Mouse (Mus musculus) heart, embryonic 13.5 days (tissue): ENCODE measurements at regions not wholly inside any gene's neighbourhood (a gene's known extent, or its start where the extent isn't known, plus 50 kb on each side); places are given as distances from the start of the nearest gene placed in this dataset.

Experiments used
- ATAC-seq: fragments of 200-750 bp; cut with Nextera tagmentation; 2 replicates; pipeline ENCODE4 v1.8.0; 2017; ENCODE audit warnings: moderate TSS enrichment; ENCODE audit not compliant: insufficient number of reproducible peaks, low FRiP score, low TSS enrichment; ENCODE audit errors: extremely low read depth
- H3K27ac ChIP-seq: fragments of 300-500 bp; sonication (generic); replicated peaks from 2 replicates; pipeline ENCODE4 v1.5.1; 2015; ENCODE audit warnings: moderate library complexity, mild to moderate bottlenecking, inconsistent platforms
- H3K27me3 ChIP-seq: fragments of 300-500 bp; sonication (generic); replicated peaks from 2 replicates; pipeline ENCODE4 v1.6.1; 2015; ENCODE audit warnings: mild to moderate bottlenecking, inconsistent platforms
- H3K36me3 ChIP-seq: fragments of 300-500 bp; sonication (generic); 2 replicates; pipeline ENCODE4 v1.6.1; 2015; ENCODE audit warnings: mild to moderate bottlenecking, inconsistent platforms
- H3K4me1 ChIP-seq: fragments of 300-500 bp; sonication (generic); 2 replicates; pipeline ENCODE4 v1.6.1; 2015; ENCODE audit warnings: inconsistent platforms
- H3K4me2 ChIP-seq: fragments of 300-500 bp; sonication (generic); 2 replicates; pipeline ENCODE4 v1.6.1; 2015; ENCODE audit warnings: inconsistent platforms, mild to moderate bottlenecking, moderate library complexity
- H3K4me3 ChIP-seq: fragments of 300-500 bp; sonication (generic); 2 replicates; pipeline ENCODE4 v1.5.1; 2015; ENCODE audit warnings: moderate library complexity, mild to moderate bottlenecking, inconsistent platforms
- H3K9ac ChIP-seq: fragments of 300-500 bp; sonication (generic); 2 replicates; pipeline ENCODE4 v1.6.1; 2015; ENCODE audit warnings: inconsistent platforms, mild to moderate bottlenecking, moderate library complexity
- H3K9me3 ChIP-seq: fragments of 300-500 bp; sonication (generic); 2 replicates; pipeline ENCODE4 v1.6.1; 2016; ENCODE audit warnings: inconsistent platforms
- WGBS: fragments of 180-500 bp; shearing (Covaris S2); methylation state at CpG from one replicate; pipeline ENCODE4 v1.1.7; 2015; ENCODE audit warnings: mixed read lengths; 5-methylcytosine and 5-hydroxymethylcytosine counted together

DNA sequence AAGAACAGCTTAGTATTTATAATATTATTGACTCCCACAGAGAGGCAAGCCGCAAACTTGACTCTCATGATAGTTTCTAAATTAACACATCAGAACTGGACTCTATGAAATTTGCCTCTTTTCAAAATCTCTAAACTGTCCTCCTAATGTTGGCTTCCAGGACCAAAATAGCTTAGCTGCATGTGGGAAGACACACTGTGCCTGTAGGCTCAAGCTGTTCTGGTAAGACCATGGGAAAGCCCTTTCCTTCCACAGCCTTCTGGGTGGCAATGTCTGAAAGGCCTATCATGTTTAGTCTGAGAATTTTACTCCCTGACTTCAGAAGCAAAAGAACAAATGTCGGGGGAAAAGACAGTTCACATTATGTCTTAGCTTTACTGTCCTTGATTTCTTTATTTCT is 203.1 kb upstream of the Slc8a1 start:
- Histone ChIP-seq H3K4me3 (no peak overlapping the region), H3K27me3 (no peaks in the 10 kb centered on the region), H3K9ac (no peak overlapping the region), H3K36me3 (no peaks in the 10 kb centered on the region), H3K9me3 (no peaks in the 10 kb centered on the region), H3K4me2 (no peak overlapping the region), H3K4me1 (no peaks in the 10 kb centered on the region), H3K27ac (no peak overlapping the region)
- ATAC-seq, result no peak
- 78% methylated on average over 2 of the region's 2 CpGs for WGBS

DNA sequence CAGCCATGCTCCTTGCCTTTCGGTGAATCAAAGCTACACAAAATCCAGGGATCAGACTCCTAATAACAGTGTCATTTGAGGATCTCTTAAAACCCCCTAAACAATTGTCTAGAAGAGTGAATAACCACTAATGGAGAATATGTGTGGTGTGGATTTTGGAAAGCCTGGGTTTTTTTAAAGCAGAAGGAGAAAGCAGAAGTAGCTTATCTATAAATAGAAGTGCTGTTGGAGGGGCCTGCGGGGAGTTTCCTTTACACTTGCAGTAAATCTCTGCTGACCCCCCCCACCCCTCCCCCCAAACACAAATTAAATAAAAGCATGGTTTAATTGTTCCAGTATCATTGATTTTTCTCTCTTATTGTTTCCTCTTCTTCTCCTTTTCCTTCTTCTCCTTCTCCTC is 192.6 kb upstream of the Slc8a1 start:
- H3K27me3 ChIP-seq, result no peaks in the 10 kb centered on the region
- 74% methylated on average over 2 of the region's 2 CpGs for WGBS
- H3K4me1 ChIP-seq, result no peaks in the 10 kb centered on the region
- no peak overlapping the region for H3K9ac ChIP-seq
- H3K4me2 ChIP-seq, result no peak overlapping the region
- no peaks in the 10 kb centered on the region for H3K36me3 ChIP-seq
- H3K9me3 ChIP-seq, result peaks cover 10% of the 10 kb centered on the region
- H3K4me3 ChIP-seq, result no peak overlapping the region
- no peak overlapping the region for H3K27ac ChIP-seq
- no peak for ATAC-seq

DNA sequence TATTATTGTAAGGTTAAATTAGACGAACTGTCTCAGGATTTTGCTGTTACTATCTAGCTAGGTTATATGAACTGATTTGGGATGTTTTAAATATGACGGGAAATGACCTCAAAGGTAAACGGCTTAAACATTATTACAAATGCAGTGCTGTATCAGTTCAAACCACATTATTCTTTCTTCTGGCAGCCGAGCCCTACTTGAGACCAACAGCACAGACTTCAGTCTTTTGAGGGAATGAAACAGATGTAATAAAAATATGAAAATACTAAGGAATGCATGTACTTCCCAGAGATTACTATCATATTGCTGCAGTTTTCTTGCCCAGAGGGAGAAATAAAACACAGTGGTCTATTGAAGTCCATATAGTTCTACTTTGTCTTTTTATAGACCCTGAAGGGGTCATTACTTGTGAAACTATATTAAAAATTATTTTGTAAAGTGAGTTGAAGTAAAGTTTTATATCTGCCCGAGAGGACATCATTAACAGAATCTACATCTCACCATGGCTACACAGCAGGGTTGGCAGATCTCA is 168.4 kb upstream of the Slc8a1 start:
- H3K27ac ChIP-seq, result no peak overlapping the region
- H3K4me1 ChIP-seq, result no peaks in the 10 kb centered on the region
- H3K36me3 ChIP-seq, result no peaks in the 10 kb centered on the region
- H3K9me3 ChIP-seq, result no peaks in the 10 kb centered on the region
- no peak for ATAC-seq
- H3K9ac ChIP-seq, result no peak overlapping the region
- no peak overlapping the region for H3K4me2 ChIP-seq
- 77% methylated on average over 5 of the region's 5 CpGs for WGBS
- H3K27me3 ChIP-seq, result no peaks in the 10 kb centered on the region
- H3K4me3 ChIP-seq, result no peak overlapping the region

DNA sequence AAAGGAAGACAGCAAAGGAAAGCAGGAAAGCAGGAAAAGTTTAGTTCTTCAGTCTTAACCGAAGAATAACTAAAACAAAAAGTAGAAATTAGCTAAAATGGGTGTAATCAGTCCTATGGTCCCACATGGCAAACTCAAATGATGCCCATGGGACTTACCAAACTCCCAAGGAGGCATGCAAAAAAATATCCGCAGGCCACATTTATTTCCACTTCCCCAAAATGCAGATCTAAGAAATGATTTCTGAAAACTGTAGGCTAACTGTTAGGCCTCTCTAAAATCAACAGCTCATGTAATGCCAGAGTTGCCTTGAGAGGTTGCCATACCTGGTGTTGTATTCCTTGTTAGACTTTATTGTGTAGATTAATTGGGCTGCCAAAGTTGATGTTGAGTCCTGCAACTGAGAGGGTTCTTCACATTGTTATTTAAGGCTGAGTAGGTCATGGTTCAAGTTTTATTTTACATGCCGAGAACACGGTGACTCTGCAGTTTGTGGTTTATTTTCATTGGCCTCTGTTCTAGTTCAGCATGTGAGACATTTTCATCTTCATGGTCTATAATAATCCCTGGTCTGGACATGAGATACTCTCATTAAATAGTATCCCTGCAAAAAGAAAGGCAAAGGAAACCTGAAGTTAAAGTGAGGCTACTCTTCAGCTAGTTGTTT is 164.0 kb upstream of the Slc8a1 start:
- Histone ChIP-seq H3K4me1 (no peaks in the 10 kb centered on the region), H3K4me3 (no peak overlapping the region), H3K27ac (no peak overlapping the region), H3K27me3 (no peaks in the 10 kb centered on the region), H3K4me2 (no peak overlapping the region), H3K9ac (no peak overlapping the region), H3K36me3 (no peaks in the 10 kb centered on the region), H3K9me3 (0 out of 2 replicates have a peak, but pooled peaks cover 5% of the 10 kb centered on the region)
- 82% methylated on average over 4 of the region's 4 CpGs for WGBS
- ATAC-seq, result no peak

DNA sequence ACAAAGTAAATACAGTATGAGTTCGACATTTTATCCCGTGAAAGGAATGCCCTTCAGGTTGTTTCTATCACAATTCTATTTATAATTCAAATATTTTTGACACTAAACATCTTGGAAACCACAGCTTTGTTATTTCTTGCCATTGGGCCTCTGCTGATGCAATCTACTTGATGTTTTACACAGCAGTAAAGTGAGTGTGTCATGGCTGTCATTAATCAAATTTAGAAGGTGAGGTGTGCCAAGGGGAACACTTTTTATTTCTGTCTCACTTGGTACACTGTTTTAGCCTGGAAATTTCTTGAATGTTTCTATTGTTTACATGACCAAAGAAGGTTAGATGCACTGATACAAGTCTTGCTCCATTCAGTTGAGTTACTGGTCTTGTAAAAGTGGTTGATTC is 160.8 kb upstream of the Slc8a1 start:
- Histone ChIP-seq H3K4me3 (no peak overlapping the region), H3K36me3 (no peaks in the 10 kb centered on the region), H3K27ac (no peak overlapping the region), H3K27me3 (no peaks in the 10 kb centered on the region), H3K4me1 (no peaks in the 10 kb centered on the region), H3K9ac (no peak overlapping the region), H3K4me2 (no peak overlapping the region), H3K9me3 (0 out of 2 replicates have a peak, but pooled peaks cover 5% of the 10 kb centered on the region)
- no peak for ATAC-seq
- 74% methylated on average over 2 of the region's 2 CpGs for WGBS

DNA sequence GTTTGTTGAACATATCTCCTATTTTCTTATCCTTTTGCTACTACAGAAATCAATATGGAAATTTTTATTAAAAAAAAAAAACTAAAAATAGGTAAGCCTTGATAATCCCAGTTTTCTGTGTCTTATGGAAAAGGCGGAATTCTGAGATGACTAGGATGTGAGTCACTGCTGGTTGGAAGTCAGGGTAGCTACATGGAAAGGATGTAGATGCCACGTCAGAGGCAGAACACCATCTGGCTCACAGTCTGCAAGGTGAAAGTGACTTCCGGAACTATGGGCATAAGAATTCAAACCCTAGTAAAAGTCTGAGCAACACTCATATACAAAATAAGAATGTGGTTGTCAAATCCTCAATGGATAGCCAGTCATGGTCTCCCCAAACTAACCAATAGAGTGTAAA is 140.0 kb upstream of the Slc8a1 start:
- Histone ChIP-seq H3K9me3 (no peaks in the 10 kb centered on the region), H3K27ac (no peak overlapping the region), H3K4me1 (no peaks in the 10 kb centered on the region), H3K27me3 (no peaks in the 10 kb centered on the region), H3K4me3 (no peak overlapping the region), H3K4me2 (no peak overlapping the region), H3K36me3 (no peaks in the 10 kb centered on the region), H3K9ac (no peak overlapping the region)
- no peak for ATAC-seq
- 77% methylated on average over 3 of the region's 3 CpGs for WGBS

DNA sequence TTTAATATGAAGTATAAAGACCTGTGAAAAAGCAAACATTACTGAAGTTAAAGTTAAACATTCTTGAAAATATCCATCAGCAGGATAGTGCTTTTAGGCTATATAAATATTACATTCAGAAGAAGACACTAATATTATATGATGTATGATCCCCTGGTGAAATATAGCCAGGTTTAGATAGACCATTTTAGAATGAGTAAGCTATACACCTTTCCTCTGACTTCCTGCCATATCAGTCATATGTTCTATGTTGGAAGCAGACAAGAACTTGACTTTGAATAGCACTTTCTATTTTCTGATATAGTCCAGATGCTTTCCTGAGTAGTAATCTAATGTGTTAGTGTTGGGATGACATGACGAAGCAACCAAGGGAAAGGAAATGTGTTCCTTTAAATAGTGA is 128.5 kb upstream of the Slc8a1 start:
- no peak for ATAC-seq
- Histone ChIP-seq H3K9me3 (no peaks in the 10 kb centered on the region), H3K4me1 (0 out of 2 replicates have a peak, but pooled peaks cover 4% of the 10 kb centered on the region), H3K27ac (no peak overlapping the region), H3K27me3 (no peaks in the 10 kb centered on the region), H3K4me3 (no peak overlapping the region), H3K9ac (no peak overlapping the region), H3K4me2 (no peak overlapping the region), H3K36me3 (no peaks in the 10 kb centered on the region)
- 15% methylated on average over 1 of the region's 1 CpGs for WGBS

DNA sequence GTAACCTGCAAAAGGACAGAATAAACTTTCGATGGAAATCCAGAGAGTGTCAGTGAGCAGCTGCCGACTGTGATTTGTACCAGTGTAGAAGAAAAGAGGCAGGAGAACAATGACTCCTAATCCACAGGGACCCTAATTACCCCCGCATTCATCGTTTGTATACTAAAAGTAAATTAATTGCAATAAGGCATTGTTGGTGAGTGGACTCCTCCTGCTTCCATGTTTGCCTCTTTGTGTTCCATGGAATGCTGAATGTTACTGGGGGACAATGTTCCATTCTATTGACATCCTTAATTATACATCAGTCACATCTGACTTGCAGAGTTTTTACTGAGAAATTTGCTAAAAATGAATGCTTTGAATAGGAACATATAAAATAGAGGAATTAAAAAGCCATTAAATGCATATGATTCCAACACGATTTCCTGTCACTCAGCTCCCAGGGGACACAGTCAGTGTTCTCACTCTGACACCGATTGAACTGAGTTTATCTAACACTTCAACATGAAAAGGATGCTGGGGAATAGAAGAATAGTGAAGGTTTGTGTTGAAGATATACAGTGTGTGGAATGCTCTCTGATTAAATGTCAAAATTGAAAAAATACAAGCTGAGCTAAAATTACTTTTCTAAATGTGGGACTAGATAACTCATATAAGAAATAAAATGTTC is 111.3 kb upstream of the Slc8a1 start:
- 60% methylated on average over 6 of the region's 6 CpGs for WGBS
- ATAC-seq, result no peak
- Histone ChIP-seq H3K27ac (no peak overlapping the region), H3K9me3 (no peaks in the 10 kb centered on the region), H3K27me3 (no peaks in the 10 kb centered on the region), H3K9ac (no peak overlapping the region), H3K4me1 (peaks cover under 1% of the 10 kb centered on the region; the same call in 1 of the 2 replicates), H3K36me3 (no peaks in the 10 kb centered on the region), H3K4me3 (no peak overlapping the region), H3K4me2 (no peak overlapping the region)

DNA sequence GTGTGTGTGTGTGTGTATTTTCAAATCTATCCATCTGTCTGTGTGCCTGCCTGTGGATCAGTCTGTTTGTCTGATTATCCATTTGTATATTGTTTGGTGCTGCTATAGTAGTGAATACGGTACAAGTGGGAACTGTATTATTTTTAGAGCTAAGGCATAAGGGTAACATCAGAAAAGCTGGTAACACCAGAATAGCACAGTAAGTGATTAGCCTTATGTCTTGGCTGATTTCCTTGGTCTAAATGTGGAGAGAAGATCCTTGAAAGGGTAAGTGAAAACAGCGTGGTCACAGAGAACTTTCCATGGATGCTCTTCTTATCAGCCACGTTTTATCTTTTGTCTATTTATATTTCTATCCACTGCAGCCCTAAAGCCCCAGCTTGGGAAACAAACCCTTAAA is 105.6 kb upstream of the Slc8a1 start:
- no peaks in the 10 kb centered on the region for H3K36me3 ChIP-seq
- peak overlapping the region; percentile 43 for H3K4me2 ChIP-seq
- H3K9ac ChIP-seq, result no peak overlapping the region
- no peaks in the 10 kb centered on the region for H3K9me3 ChIP-seq
- 15% methylated on average over 3 of the region's 3 CpGs for WGBS
- no peaks in the 10 kb centered on the region for H3K27me3 ChIP-seq
- no peak; the same call in 1 of the 2 replicates for ATAC-seq
- H3K27ac ChIP-seq, result peak overlapping the region; percentile 77
- H3K4me3 ChIP-seq, result no peak overlapping the region
- H3K4me1 ChIP-seq, result peaks cover 13% of the 10 kb centered on the region

DNA sequence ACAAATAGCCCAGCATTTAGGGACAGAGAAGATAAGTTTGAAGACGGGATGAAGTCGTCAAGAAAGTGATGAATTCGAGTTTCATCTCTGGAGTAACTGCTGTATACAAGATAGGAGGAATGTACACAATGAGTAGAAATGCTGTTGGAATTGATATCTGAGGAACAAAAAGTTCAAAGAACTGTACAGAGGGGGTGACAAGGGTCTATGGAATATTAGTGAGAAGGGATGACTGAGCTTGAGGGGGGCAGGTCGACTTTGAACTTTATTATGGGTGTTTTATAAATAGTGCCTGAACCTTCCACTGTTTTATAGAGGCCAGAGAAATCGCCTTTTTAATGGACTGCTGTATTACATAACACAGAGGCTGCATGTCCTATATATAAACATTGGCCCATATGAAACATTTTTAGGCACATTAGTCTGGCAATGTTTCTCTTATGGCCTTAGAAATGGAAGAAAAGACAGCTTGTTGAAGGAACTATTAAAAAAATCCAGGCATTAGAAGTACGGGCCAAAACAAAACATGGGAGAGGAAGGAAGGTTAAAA is 59.7 kb upstream of the Slc8a1 start:
- Histone ChIP-seq H3K4me1 (no peaks in the 10 kb centered on the region), H3K36me3 (no peaks in the 10 kb centered on the region), H3K9ac (no peak overlapping the region), H3K4me2 (no peak overlapping the region), H3K27me3 (no peaks in the 10 kb centered on the region), H3K27ac (no peak overlapping the region), H3K4me3 (no peak overlapping the region), H3K9me3 (peaks cover 12% of the 10 kb centered on the region)
- 54% methylated on average over 6 of the region's 6 CpGs for WGBS
- ATAC-seq, result no peak

DNA sequence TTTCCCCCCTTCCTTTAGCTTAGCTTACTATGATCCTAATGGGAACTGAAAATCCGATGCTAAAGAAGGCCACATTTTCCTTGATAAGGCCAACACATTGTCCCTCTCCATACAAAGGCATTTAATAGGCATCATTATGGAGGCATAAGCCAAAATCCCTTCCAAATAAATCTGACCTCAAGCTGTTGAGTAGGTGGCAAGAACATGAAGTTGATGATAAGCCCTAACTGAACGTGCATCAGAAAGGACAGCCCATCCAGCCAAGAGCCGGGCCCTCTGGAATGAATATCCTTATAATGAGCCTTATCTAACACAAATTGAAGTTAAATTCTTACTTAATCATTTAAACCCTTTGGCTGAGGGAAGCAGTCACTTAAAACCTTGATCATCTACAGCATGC is 50.6 kb upstream of the Slc8a1 start:
- Histone ChIP-seq H3K4me1 (peaks cover 13% of the 10 kb centered on the region), H3K27ac (no peak overlapping the region), H3K36me3 (no peaks in the 10 kb centered on the region), H3K27me3 (no peaks in the 10 kb centered on the region), H3K9ac (no peak overlapping the region), H3K9me3 (no peaks in the 10 kb centered on the region), H3K4me2 (no peak overlapping the region), H3K4me3 (no peak overlapping the region)
- 44% methylated on average over 3 of the region's 3 CpGs for WGBS
- no peak for ATAC-seq
